Mouse (Mus musculus) kidney, adult 2 months (tissue): ENCODE results near the gene Capzb.

Experiments
- CTCF ChIP-seq: fragments of 200-500 bp; conservative IDR thresholded peaks from 2 replicates; pipeline ENCODE4 v1.5.1; 2011; ENCODE audit warnings: low read depth, mild to moderate bottlenecking, control low read depth, low read length, moderate library complexity, mixed read lengths; ENCODE audit not compliant: insufficient read depth, insufficient read length
- POLR2A ChIP-seq: fragments of 200-500 bp; IDR thresholded peaks from one replicate; pipeline ENCODE4 v1.6.1; 2011; ENCODE audit warnings: low read depth, low read length, control low read depth

- TF ChIP-seq CTCF (no peak), POLR2A (no peak)
These were observed 78.9 kb downstream of the Capzb start for GRCm38 (mm10) chr4:139271562-139271961.
